Mouse (Mus musculus): ENCODE results near the gene Gm21970.

DNA sequence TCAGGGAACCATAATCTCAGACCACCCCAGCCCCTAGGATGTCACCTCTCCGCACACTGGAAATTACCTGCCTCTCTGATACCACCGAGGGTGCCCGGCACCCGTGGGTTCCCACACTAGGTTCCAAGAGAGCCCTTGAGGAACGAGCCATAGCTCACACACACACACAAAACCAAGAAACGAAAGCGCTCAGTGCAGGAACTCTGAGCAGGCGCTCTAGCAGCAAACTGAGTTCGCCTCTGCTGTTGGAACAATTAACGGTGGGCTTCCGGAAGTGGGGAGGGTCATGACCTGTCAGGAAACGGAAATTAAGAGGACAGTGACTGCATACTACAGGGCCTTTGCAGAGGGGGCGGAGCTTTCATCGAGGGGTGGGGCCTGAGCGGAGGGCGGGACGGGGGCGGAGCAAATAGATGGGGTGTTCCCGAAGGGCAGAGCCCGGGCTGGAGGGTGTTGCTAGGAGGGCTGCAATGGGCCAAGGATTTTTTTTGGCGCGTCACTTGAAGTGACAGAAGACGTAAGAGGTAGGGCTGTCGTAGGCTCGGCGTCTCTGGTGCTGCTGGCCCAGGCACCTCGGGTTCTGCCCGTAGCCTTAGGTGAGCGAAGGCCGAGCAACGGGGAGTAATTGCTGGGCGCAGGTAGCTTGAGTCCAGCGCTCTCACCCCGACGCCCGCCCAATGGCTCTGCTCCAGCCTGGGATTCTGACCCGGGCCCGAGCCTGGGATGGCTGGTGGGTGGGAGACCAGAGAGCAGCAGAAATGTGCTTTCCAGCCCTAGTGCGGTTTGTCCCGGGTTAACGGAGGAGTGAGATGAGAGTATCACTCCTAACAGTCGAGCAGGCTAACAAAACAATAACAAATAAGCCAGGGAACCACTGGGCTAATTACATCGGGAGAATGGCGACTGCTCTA lies 73.3 kb downstream of the Gm21970 start:
- TF ChIP-seq POLR2A (IDR thresholded peaks at IDR 0.05; ENCODE audit: low read depth, low read length) (peak; percentile 45), CTCF (IDR thresholded peaks at IDR 0.05; ENCODE audit: borderline replicate concordance, insufficient read depth, low read length) (no peak)
